Mouse (Mus musculus): Measurements from ENCODE around the gene Cntrob.
A peak's percentile ranks its signal among the peaks of the same experiment; 100 is the strongest.

Cntrob gene

GRCm38 (mm10) chr11:69323667-69324111 lies at the start of gene Cntrob, which contains the start of gene Trappc1:
Gene Cntrob, minus strand, starts transcription at chr11:69323775.
Gene Trappc1, plus strand, starts transcription at chr11:69323980.
- DNase-seq (ENCODE audit: low read depth, low spot score): peak; percentile 99

GRCm38 (mm10) chr11:69372780-69373170 lies 49.2 kb upstream of the Cntrob start:
- no peak for DNase-seq (ENCODE audit: low read depth, low spot score)

GRCm38 (mm10) chr11:69372056-69372779 lies 48.6 kb upstream of the Cntrob start:
- no peak for DNase-seq (ENCODE audit: low read depth, low spot score)

- DNase-seq (ENCODE audit: low read depth, low spot score): no peak
Observed at GRCm38 (mm10) chr11:69371601-69372000, 48.0 kb upstream of the Cntrob start.

GRCm38 (mm10) chr11:69370817-69371215 lies 47.2 kb upstream of the Cntrob start:
- DNase-seq (ENCODE audit: low read depth, low spot score): no peak

- DNase-seq (ENCODE audit: low read depth, low spot score): no peak
Observed at GRCm38 (mm10) chr11:69369990-69370816, 46.6 kb upstream of the Cntrob start.

- no peak for DNase-seq (ENCODE audit: low read depth, low spot score)
Observed at GRCm38 (mm10) chr11:69369215-69369989, 45.8 kb upstream of the Cntrob start, which contains the start of gene Chd3. Gene Chd3, minus strand, starts transcription at chr11:69369406.

- DNase-seq (ENCODE audit: low read depth, low spot score): no peak
Observed at GRCm38 (mm10) chr11:69368356-69369214, 45.0 kb upstream of the Cntrob start.

- DNase-seq (ENCODE audit: low read depth, low spot score): peak; percentile 43
Observed at GRCm38 (mm10) chr11:69367616-69368355, 44.2 kb upstream of the Cntrob start.

- no peak for DNase-seq (ENCODE audit: low read depth, low spot score)
Observed at GRCm38 (mm10) chr11:69366855-69367615, 43.5 kb upstream of the Cntrob start.

GRCm38 (mm10) chr11:69366157-69366854 lies 42.7 kb upstream of the Cntrob start:
- DNase-seq (ENCODE audit: low read depth, low spot score): peak; percentile 89

GRCm38 (mm10) chr11:69365722-69366121 lies 42.1 kb upstream of the Cntrob start:
- DNase-seq (ENCODE audit: low read depth, low spot score): no peak

GRCm38 (mm10) chr11:69364910-69365309 lies 41.3 kb upstream of the Cntrob start:
- no peak for DNase-seq (ENCODE audit: low read depth, low spot score)

GRCm38 (mm10) chr11:69364376-69364775 lies 40.8 kb upstream of the Cntrob start:
- no peak for DNase-seq (ENCODE audit: low read depth, low spot score)

- DNase-seq (ENCODE audit: low read depth, low spot score): no peak
Observed at GRCm38 (mm10) chr11:69362479-69362878, 38.9 kb upstream of the Cntrob start.

GRCm38 (mm10) chr11:69362021-69362420 lies 38.4 kb upstream of the Cntrob start:
- DNase-seq (ENCODE audit: low read depth, low spot score): no peak

- DNase-seq (ENCODE audit: low read depth, low spot score): no peak
Observed at GRCm38 (mm10) chr11:69357690-69358089, 34.1 kb upstream of the Cntrob start.

GRCm38 (mm10) chr11:69356544-69356943 lies 33.0 kb upstream of the Cntrob start:
- DNase-seq (ENCODE audit: low read depth, low spot score): no peak

- DNase-seq (ENCODE audit: low read depth, low spot score): no peak
Observed at GRCm38 (mm10) chr11:69346441-69346840, 22.9 kb upstream of the Cntrob start.
